Mouse (Mus musculus) testis, adult 10 weeks (tissue): Measurements from ENCODE around the gene Tsga13. TPM values are rescaled to one million over a fixed set of nuclear protein-coding genes. Genes with fewer than 3 reads are reported as not detected.

Experiments used
- polyA plus RNA-seq: library from polyadenylated mRNA; stranded (reverse); fragments of 350-450 nt; fragmentation: Illumina TruSeq; extraction: RNeasy Lipid Tissue Mini Kit (QIAGEN cat#74804); gene quantifications from one replicate; pipeline ENCODE4 v1.2.3, GENCODE M21; 2014; ENCODE audit warnings: low read depth, low replicate concordance

Gene Tsga13
- 201 TPM for polyA plus RNA-seq

GRCm38 (mm10) chr6:30915473-30915872 is at the start of gene Tsga13:
Gene Tsga13, minus strand, starts transcription at chr6:30915573.

GRCm38 (mm10) chr6:30958736-30959540 is 43.6 kb upstream of the Tsga13 start, which contains the start of gene Klf14:
Gene Klf14, minus strand, starts transcription at chr6:30959078.

GRCm38 (mm10) chr6:30896195-30896985 is 19.0 kb downstream of the Tsga13 start, which contains the start of gene Copg2:
Gene Copg2, minus strand, starts transcription at chr6:30896794.

Other genes with a start within 250 kb of the Tsga13 start
- gene Cep41, start 221.8 kb downstream of the Tsga13 start, polyA plus RNA-seq, result 124 TPM
- gene Mest, start 192.0 kb downstream of the Tsga13 start, polyA plus RNA-seq, result 2.5 TPM
- gene Copg2, start 18.8 kb downstream of the Tsga13 start, polyA plus RNA-seq, result 80.9 TPM
- 0.06 TPM for gene Klf14, start 43.5 kb upstream of the Tsga13 start, polyA plus RNA-seq